Mouse (Mus musculus) left cerebral cortex, adult 8-10 months (tissue): Measurements from ENCODE around the gene Nek5. TPM values are rescaled to one million over a fixed set of nuclear protein-coding genes. Genes with fewer than 3 reads are reported as not detected.

Experiments used
- total RNA-seq, 4 experiments: library from RNA; stranded (reverse); gene quantifications; 2 replicates each; pipeline ENCODE4 v1.2.4; 2022

Nek5 gene
- total RNA-seq, 4 experiments from 2014 or later = 0.27 to 0.33 TPM; not detected in 2

Other genes starting within 250 kb of the Nek5 start
- not detected for gene Defb9, start 239.6 kb downstream of the Nek5 start, total RNA-seq
- gene Defb11, start 218.6 kb downstream of the Nek5 start, total RNA-seq = not detected
- gene Defb15, start 192.3 kb downstream of the Nek5 start, total RNA-seq = not detected
- gene Defb35, start 186.7 kb downstream of the Nek5 start, total RNA-seq = not detected
- gene Defb13, start 178.3 kb downstream of the Nek5 start, total RNA-seq = not detected
- gene Fam90a1a, start 166.3 kb downstream of the Nek5 start, total RNA-seq = not detected
- not detected for gene Ccdc70, start 155.3 kb downstream of the Nek5 start, total RNA-seq
- 1 to 10 TPM; 2.0 to 2.3 (median 2.2) TPM for gene Atp7b, start 64.7 kb downstream of the Nek5 start, total RNA-seq
- 10 to 100 TPM; 31.6 to 34.7 (median 33.8) TPM for gene Alg11, start 64.3 kb downstream of the Nek5 start, total RNA-seq
- gene Nek3, start 41.4 kb upstream of the Nek5 start, total RNA-seq = 1 to 10 TPM; 1.6 to 3.5 (median 2.1) TPM
- gene Ckap2, start 60.8 kb upstream of the Nek5 start, total RNA-seq = under 1 TPM in 3 of 4 experiments, not detected in 1; 0.30 to 0.63 (median 0.51) TPM
- 10 to 100 TPM; 19.3 to 24.8 (median 20.4) TPM for gene Vps36, start 67.8 kb upstream of the Nek5 start, total RNA-seq
- 1 to 10 TPM; 3.0 to 4.2 (median 3.4) TPM for gene Thsd1, start 102.3 kb upstream of the Nek5 start, total RNA-seq
- not detected for gene Tpte, start 158.4 kb upstream of the Nek5 start, total RNA-seq